Mouse (Mus musculus) MEL (cell line): Measurements from ENCODE around the gene Irf3. TPM values are rescaled to one million over a fixed set of nuclear protein-coding genes. Genes with fewer than 3 reads are reported as not detected.

Source experiments
- DNase-seq: peaks from one replicate; pipeline ENCODE4 v3.0.0; 2011; ENCODE audit warnings: low read depth, low spot score
- H3K27ac ChIP-seq: 2 replicates; pipeline ENCODE4 v1.5.1; 2012; ENCODE audit warnings: low read depth, mild to moderate bottlenecking, control low read depth, low read length, moderate library complexity; ENCODE audit not compliant: control insufficient read depth
- H3K27me3 ChIP-seq, 2 experiments: fragments of 150-350 bp in 1 of 2; sonication (generic) in 1 of 2; 2 replicates each; pipeline ENCODE4 v1.6.1; 2012; ENCODE audit warnings: low read length in 2 of 2, mild to moderate bottlenecking in 2 of 2, improper control_type of control experiment in 1 of 2, moderate library complexity in 1 of 2; ENCODE audit not compliant: insufficient read depth in 2 of 2, control insufficient read depth in 1 of 2
- H3K36me3 ChIP-seq, 2 experiments: 2 replicates each; pipeline ENCODE4 v1.6.1; 2012 to 2014; ENCODE audit warnings: low read length in 2 of 2, improper control_type of control experiment in 1 of 2, inconsistent platforms in 1 of 2, mild to moderate bottlenecking in 1 of 2; ENCODE audit not compliant: insufficient read depth in 2 of 2, control insufficient read depth in 1 of 2
- H3K4me1 ChIP-seq, 2 experiments: fragments of 150-350 bp in 1 of 2; sonication (generic) in 1 of 2; 2 replicates each; pipeline ENCODE4 v1.6.1; 2012; ENCODE audit warnings: low read length in 2 of 2, improper control_type of control experiment in 1 of 2, mild to moderate bottlenecking in 1 of 2; ENCODE audit not compliant: insufficient read depth in 2 of 2, control insufficient read depth in 1 of 2
- H3K4me3 ChIP-seq, 2 experiments: fragments of 150-350 bp in 1 of 2; sonication (generic) in 1 of 2; 2 replicates each; pipeline ENCODE4 v1.5.1; 2012; ENCODE audit warnings: low read depth in 2 of 2, low read length in 2 of 2, mild to moderate bottlenecking in 2 of 2, moderate library complexity in 2 of 2, control low read depth in 1 of 2, improper control_type of control experiment in 1 of 2; ENCODE audit not compliant: control insufficient read depth in 1 of 2, insufficient read depth in 1 of 2
- H3K79me2 ChIP-seq: 2 replicates; pipeline ENCODE4 v1.6.1; 2012; ENCODE audit warnings: mild to moderate bottlenecking, low read length, moderate library complexity; ENCODE audit not compliant: control insufficient read depth, poor library complexity, insufficient read depth
- H3K9ac ChIP-seq: 2 replicates; pipeline ENCODE4 v1.6.1; 2012; ENCODE audit warnings: low read depth, mild to moderate bottlenecking, control low read depth, low read length, moderate library complexity; ENCODE audit not compliant: control insufficient read depth, poor library complexity, severe bottlenecking
- H3K9me3 ChIP-seq: fragments of 150-350 bp; sonication (generic); replicated peaks from 2 replicates; pipeline ENCODE4 v1.6.1; 2012; ENCODE audit warnings: mild to moderate bottlenecking, low read length, improper control_type of control experiment, moderate library complexity; ENCODE audit not compliant: insufficient read depth
- MAX ChIP-seq: IDR thresholded peaks from 2 replicates; pipeline ENCODE4 v1.6.1; 2011; ENCODE audit warnings: low read length, improper control_type of control experiment
- MYC ChIP-seq: IDR thresholded peaks from 2 replicates; pipeline ENCODE4 v1.6.1; 2011; ENCODE audit warnings: low read depth, mild to moderate bottlenecking, low read length, improper control_type of control experiment, moderate library complexity
- NELFE ChIP-seq: IDR thresholded peaks from 2 replicates; pipeline ENCODE4 v1.6.1; 2011; ENCODE audit warnings: low read depth, low read length, improper control_type of control experiment
- POLR2A ChIP-seq, 2 experiments: IDR thresholded peaks; 2 replicates each; pipeline ENCODE4 v1.6.1; 2011 to 2012; ENCODE audit warnings: low read length in 2 of 2, mild to moderate bottlenecking in 2 of 2, control low read depth in 1 of 2, improper control_type of control experiment in 1 of 2, low read depth in 1 of 2, moderate library complexity in 1 of 2; ENCODE audit not compliant: control insufficient read depth in 1 of 2, insufficient read depth in 1 of 2, poor library complexity in 1 of 2
- TAL1 ChIP-seq: IDR thresholded peaks from 2 replicates; pipeline ENCODE4 v1.6.1; 2012; ENCODE audit warnings: mild to moderate bottlenecking, inconsistent platforms, low read length, moderate library complexity, mixed read lengths
- TCF12 ChIP-seq: IDR thresholded peaks from 2 replicates; pipeline ENCODE4 v1.6.1; 2014; ENCODE audit warnings: low read depth, mild to moderate bottlenecking, inconsistent platforms, low read length, improper control_type of control experiment, moderate library complexity
- polyA plus RNA-seq, 2 experiments: library from polyadenylated mRNA; stranded (reverse) in 1 of 2; unstranded in 1 of 2; fragments of >175 nt in 1 of 2; fragments of >200 nt in 1 of 2; gene quantifications; 2 replicates each; pipeline versions ENCODE4 v1.2.1 to v1.2.4; 2012; ENCODE audit warnings: low replicate concordance in 2 of 2, low read depth in 1 of 2; ENCODE audit not compliant: insufficient read length in 2 of 2, insufficient read depth in 1 of 2, missing spikeins in 1 of 2
- total RNA-seq: library from RNA; depleted of rRNA; stranded (reverse); fragments of 300-350 nt; gene quantifications from 2 replicates; pipeline ENCODE4 v1.2.3, GENCODE M21; 2012; rRNA removed

Gene Irf3
- total and polyA plus RNA-seq, 3 experiments, result 82.1 to 83.4 TPM; not detected in 1

GRCm38 (mm10) chr7:45051601-45051974, 54.1 kb downstream of the Irf3 start:
- Histone ChIP-seq H3K9me3 (no peaks in the 10 kb centered on the region), H3K27me3 (no peaks in the 10 kb centered on the region)

More at GRCm38 (mm10) chr7:45051601-45051974, 54.1 kb downstream of the Irf3 start:
- Histone ChIP-seq H3K36me3 (peaks cover 0 to 5% of the 10 kb centered on the region in 2 experiments; a peak in 3 of 4 replicates), H3K4me3 (peak overlapping the region; percentile 66 to 93), H3K27ac (no peak overlapping the region), H3K79me2 (peaks cover 25% of the 10 kb centered on the region), H3K4me1 (peaks cover 3 to 15% of the 10 kb centered on the region in 2 experiments; a peak in 3 of 4 replicates), H3K9ac (peak overlapping the region; percentile 81)
- TF ChIP-seq TCF12, result no peak
- no peak for TF ChIP-seq TAL1
- TF ChIP-seq NELFE, result no peak
- TF ChIP-seq MYC, result 0 out of 2 replicates have a peak, but pooled peaks have one; percentile 29
- TF ChIP-seq POLR2A (IDR thresholded peaks at IDR 0.05; ENCODE audit: control insufficient read depth in 1 of 2, insufficient read depth in 1 of 2, low read depth in 1 of 2, low read length in 2 of 2, poor library complexity in 1 of 2), result no peak
- TF ChIP-seq MAX, result no peak
- no peak for DNase-seq

Other genes with a start within 250 kb of the Irf3 start
Only the 30 nearest of the 37 such genes appear.
- 136 and 137 TPM in 2 replicates for gene Nup62, start 181.6 kb upstream of the Irf3 start, total RNA-seq
- gene Nup62, start 181.6 kb upstream of the Irf3 start, polyA plus RNA-seq, result 100 to 1,000 TPM in 1 of 2 experiments, not detected in 1; 235 TPM
- 0.73 and 0.92 TPM in 2 replicates for gene Il4i1, start 181.3 kb upstream of the Irf3 start, total RNA-seq
- under 1 TPM in 1 of 2 experiments, not detected in 1; 0.54 TPM for gene Il4i1, start 181.3 kb upstream of the Irf3 start, polyA plus RNA-seq
- gene Atf5, start 181.0 kb upstream of the Irf3 start, total RNA-seq, result 17.6 and 19.6 TPM in 2 replicates
- 10 to 100 TPM in 1 of 2 experiments, not detected in 1; 95.5 TPM for gene Atf5, start 181.0 kb upstream of the Irf3 start, polyA plus RNA-seq
- 32.0 and 37.3 TPM in 2 replicates for gene Akt1s1, start 148.7 kb upstream of the Irf3 start, total RNA-seq
- gene Akt1s1, start 148.7 kb upstream of the Irf3 start, polyA plus RNA-seq, result 10 to 100 TPM in 1 of 2 experiments, not detected in 1; 71.8 TPM
- 16.7 and 16.9 TPM in 2 replicates for gene Tbc1d17, start 148.6 kb upstream of the Irf3 start, total RNA-seq
- 10 to 100 TPM in 1 of 2 experiments, not detected in 1; 29.5 TPM for gene Tbc1d17, start 148.6 kb upstream of the Irf3 start, polyA plus RNA-seq
- gene Pnkp, start 140.5 kb upstream of the Irf3 start, total RNA-seq, result 39.3 and 49.9 TPM in 2 replicates
- 10 to 100 TPM in 1 of 2 experiments, not detected in 1; 45.6 TPM for gene Pnkp, start 140.5 kb upstream of the Irf3 start, polyA plus RNA-seq
- gene Ptov1, start 127.9 kb upstream of the Irf3 start, total RNA-seq, result 44.1 and 46.4 TPM in 2 replicates
- 100 to 1,000 TPM in 1 of 2 experiments, not detected in 1; 168 TPM for gene Ptov1, start 127.9 kb upstream of the Irf3 start, polyA plus RNA-seq
- 50.5 and 53.9 TPM in 2 replicates for gene Med25, start 104.9 kb upstream of the Irf3 start, total RNA-seq
- 100 to 1,000 TPM in 1 of 2 experiments, not detected in 1; 118 TPM for gene Med25, start 104.9 kb upstream of the Irf3 start, polyA plus RNA-seq
- gene Fuz, start 101.6 kb upstream of the Irf3 start, total RNA-seq, result 6.8 and 9.4 TPM in 2 replicates
- 10 to 100 TPM in 1 of 2 experiments, not detected in 1; 18.1 TPM for gene Fuz, start 101.6 kb upstream of the Irf3 start, polyA plus RNA-seq
- 54.0 and 54.4 TPM in 2 replicates for gene Ap2a1, start 68.2 kb upstream of the Irf3 start, total RNA-seq
- 100 to 1,000 TPM in 1 of 2 experiments, 10 to 100 TPM in 1; 73.1 to 107 TPM for gene Ap2a1, start 68.2 kb upstream of the Irf3 start, polyA plus RNA-seq
- gene Tsks, start 54.4 kb upstream of the Irf3 start, total RNA-seq, result 0.10 TPM in 1 of 2 replicates, not detected in the other
- under 1 TPM in 1 of 2 experiments, not detected in 1; 0.08 TPM for gene Tsks, start 54.4 kb upstream of the Irf3 start, polyA plus RNA-seq
- 0.20 and 0.35 TPM in 2 replicates for gene Cpt1c, start 22.8 kb upstream of the Irf3 start, total RNA-seq
- gene Cpt1c, start 22.8 kb upstream of the Irf3 start, polyA plus RNA-seq, result under 1 TPM in 1 of 2 experiments, not detected in 1; 0.81 TPM
- gene Prmt1, start 11.1 kb upstream of the Irf3 start, total RNA-seq, result 317 and 339 TPM in 2 replicates
- 100 to 1,000 TPM; 254 to 715 TPM for gene Prmt1, start 11.1 kb upstream of the Irf3 start, polyA plus RNA-seq
- gene Bcl2l12, start 1.1 kb downstream of the Irf3 start, total RNA-seq, result 13.4 and 16.6 TPM in 2 replicates
- gene Bcl2l12, start 1.1 kb downstream of the Irf3 start, polyA plus RNA-seq, result 10 to 100 TPM in 1 of 2 experiments, not detected in 1; 24.6 TPM
- 17.7 and 18.3 TPM in 2 replicates for gene Scaf1, start 18.7 kb downstream of the Irf3 start, total RNA-seq
- gene Scaf1, start 18.7 kb downstream of the Irf3 start, polyA plus RNA-seq, result 10 to 100 TPM; 34.4 to 81.5 TPM
- 4.2 and 5.0 TPM in 2 replicates for gene Rras, start 20.3 kb downstream of the Irf3 start, total RNA-seq
- 10 to 100 TPM in 1 of 2 experiments, not detected in 1; 24.1 TPM for gene Rras, start 20.3 kb downstream of the Irf3 start, polyA plus RNA-seq
- gene Prr12, start 55.2 kb downstream of the Irf3 start, total RNA-seq, result 3.3 and 3.5 TPM in 2 replicates
- gene Prr12, start 55.2 kb downstream of the Irf3 start, polyA plus RNA-seq, result 10 to 100 TPM in 1 of 2 experiments, not detected in 1; 32.1 TPM
- 49.9 and 50.7 TPM in 2 replicates for gene Nosip, start 64.8 kb downstream of the Irf3 start, total RNA-seq
- gene Nosip, start 64.8 kb downstream of the Irf3 start, polyA plus RNA-seq, result 10 to 100 TPM in 1 of 2 experiments, not detected in 1; 78.9 TPM
- 7.5 and 7.7 TPM in 2 replicates for gene Prrg2, start 65.0 kb downstream of the Irf3 start, total RNA-seq
- gene Prrg2, start 65.0 kb downstream of the Irf3 start, polyA plus RNA-seq, result 10 to 100 TPM in 1 of 2 experiments, not detected in 1; 16.9 TPM
- gene Rcn3, start 94.6 kb downstream of the Irf3 start, total RNA-seq, result 16.0 and 29.3 TPM in 2 replicates
- gene Rcn3, start 94.6 kb downstream of the Irf3 start, polyA plus RNA-seq, result 10 to 100 TPM in 1 of 2 experiments, not detected in 1; 43.0 TPM
- gene Fcgrt, start 106.2 kb downstream of the Irf3 start, total RNA-seq, result 0.26 and 0.27 TPM in 2 replicates
- 1 to 10 TPM in 1 of 2 experiments, not detected in 1; 1.7 TPM for gene Fcgrt, start 106.2 kb downstream of the Irf3 start, polyA plus RNA-seq
- gene Rps11, start 126.8 kb downstream of the Irf3 start, total RNA-seq, result 2,482 and 2,708 TPM in 2 replicates
- gene Rps11, start 126.8 kb downstream of the Irf3 start, polyA plus RNA-seq, result 1,000 to 10,000 TPM; 3,189 to 5,434 TPM
- 2,773 and 3,160 TPM in 2 replicates for gene Rpl13a, start 131.1 kb downstream of the Irf3 start, total RNA-seq
- 1,000 to 10,000 TPM; 2,091 to 3,727 TPM for gene Rpl13a, start 131.1 kb downstream of the Irf3 start, polyA plus RNA-seq
- 0.69 and 3.9 TPM in 2 replicates for gene Gm45713, start 138.6 kb downstream of the Irf3 start, total RNA-seq
- not detected for gene Gm45713, start 138.6 kb downstream of the Irf3 start, polyA plus RNA-seq
- gene Flt3l, start 138.8 kb downstream of the Irf3 start, total RNA-seq, result 9.5 and 13.0 TPM in 2 replicates
- 10 to 100 TPM in 1 of 2 experiments, not detected in 1; 35.4 TPM for gene Flt3l, start 138.8 kb downstream of the Irf3 start, polyA plus RNA-seq
- 119 and 141 TPM in 2 replicates for gene Pih1d1, start 156.7 kb downstream of the Irf3 start, total RNA-seq
- 100 to 1,000 TPM in 1 of 2 experiments, not detected in 1; 148 TPM for gene Pih1d1, start 156.7 kb downstream of the Irf3 start, polyA plus RNA-seq
- 33.9 and 34.0 TPM in 2 replicates for gene Aldh16a1, start 156.9 kb downstream of the Irf3 start, total RNA-seq
- gene Aldh16a1, start 156.9 kb downstream of the Irf3 start, polyA plus RNA-seq, result 10 to 100 TPM in 1 of 2 experiments, not detected in 1; 61.6 TPM
- 0.23 TPM in 2 replicates for gene Slc17a7, start 166.3 kb downstream of the Irf3 start, total RNA-seq
- gene Slc17a7, start 166.3 kb downstream of the Irf3 start, polyA plus RNA-seq, result 1 to 10 TPM in 1 of 2 experiments, not detected in 1; 1.0 TPM
- gene Gfy, start 181.9 kb downstream of the Irf3 start, total RNA-seq, result not detected in 2 replicates
- gene Gfy, start 181.9 kb downstream of the Irf3 start, polyA plus RNA-seq, result not detected
- gene Pth2, start 183.3 kb downstream of the Irf3 start, total RNA-seq, result not detected in 2 replicates
- not detected for gene Pth2, start 183.3 kb downstream of the Irf3 start, polyA plus RNA-seq